Mouse (Mus musculus): ENCODE measurements around the gene Hes2.

DNA sequence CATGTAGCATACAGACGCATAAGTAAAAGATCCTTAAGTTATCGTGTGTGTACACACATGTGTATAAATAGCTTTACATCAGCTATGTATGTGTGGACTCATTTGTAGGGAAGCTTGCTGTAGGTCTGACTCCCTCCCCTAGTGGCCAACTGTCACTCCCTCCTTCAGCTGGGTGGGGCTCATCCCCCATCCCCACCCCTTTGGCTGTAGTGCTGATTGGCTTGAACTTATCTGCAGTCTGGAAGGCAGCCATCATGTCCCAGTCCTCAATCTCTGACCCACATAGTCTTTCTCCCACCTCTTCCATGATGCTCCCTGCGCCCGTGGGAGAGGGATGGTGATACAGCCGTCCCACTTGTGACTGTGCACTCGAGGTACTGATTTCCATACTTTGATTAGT, 46.0 kb downstream of the Hes2 start:
- TF ChIP-seq CTCF (conservative IDR thresholded peaks at IDR 0.05; ENCODE audit: low read length) (no peak; the same call in 1 of the 2 replicates), POU5F1 (IDR thresholded peaks at IDR 0.05; ENCODE audit: borderline replicate concordance, low read length) (no peak), NANOG (IDR thresholded peaks at IDR 0.05; ENCODE audit: borderline replicate concordance, low read length) (no peak)
